ENCODE assay signal across 15 mouse cellular contexts in the genomic region with DNA sequence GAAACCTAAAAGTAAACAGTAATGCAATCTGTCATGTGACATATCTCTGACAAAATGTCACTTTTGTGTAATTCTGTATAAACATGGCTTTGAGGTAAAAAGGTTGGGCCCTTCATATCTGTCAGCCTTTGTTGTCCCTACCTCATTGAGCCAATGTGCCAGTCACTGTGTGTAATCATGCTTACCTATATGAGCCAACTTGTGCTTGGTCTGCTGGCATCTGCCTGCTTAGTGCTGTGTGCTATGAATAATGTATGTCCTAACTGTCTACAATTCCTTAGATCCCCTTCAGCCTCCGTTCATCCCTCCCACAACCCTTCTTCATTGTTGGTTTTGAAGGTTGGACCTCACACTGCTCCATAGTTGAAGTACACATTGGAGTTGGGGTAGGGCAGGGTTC.
"Had no signal": no experiment of that assay in that cellular context is flagged by ENCODE, and none has a peak within 500 bp of the region (broad histone marks: within the 10 kb centered on the region; RNA-seq: fewer than 3 reads in every experiment).

No protein-coding gene starts in this region.

- H3K27ac ChIP-seq: neural tube, embryonic 15.5 days; stomach, embryonic 15.5 days; stomach, postnatal 0 days had no signal

- H3K9ac ChIP-seq: neural tube, embryonic 15.5 days; stomach, embryonic 15.5 days had no signal

- H3K27me3 ChIP-seq: neural tube, embryonic 15.5 days; stomach, embryonic 15.5 days had no signal

- H3K4me2 ChIP-seq: neural tube, embryonic 15.5 days; stomach, embryonic 15.5 days had no signal

- H3K4me3 ChIP-seq: neural tube, embryonic 15.5 days; stomach, embryonic 15.5 days had no signal

- DNase-seq: retina, postnatal 1 day; right cerebral cortex, adult 18-20 months; right cerebral cortex, postnatal 14 days; right cerebral cortex, postnatal 25 days; right cerebral cortex, postnatal 4 days; spleen, adult 18-20 months; thymus, adult 18-20 months; thymus, adult 2 months; thymus, postnatal 14 days; thymus, postnatal 25 days; thymus, postnatal 36 days; thymus, postnatal 4 days had no signal

- H3K4me1 ChIP-seq: neural tube, embryonic 15.5 days; stomach, embryonic 15.5 days had no signal

- H3K36me3 ChIP-seq: neural tube, embryonic 15.5 days; stomach, embryonic 15.5 days had no signal

- H3K9me3 ChIP-seq: neural tube, embryonic 15.5 days; stomach, embryonic 15.5 days had no signal
